Mouse (Mus musculus) thymus, adult 2 months (tissue): ENCODE results near the gene Glb1l.

Experiments
- CTCF ChIP-seq: fragments of 200-500 bp; IDR thresholded peaks from 2 replicates; pipeline ENCODE4 v1.5.1; 2012; ENCODE audit warnings: mild to moderate bottlenecking, control low read depth, low read length, moderate library complexity, borderline replicate concordance; ENCODE audit not compliant: control insufficient read depth, poor library complexity, insufficient read depth; ENCODE audit errors: extremely low read depth
- POLR2A ChIP-seq: fragments of 200-500 bp; IDR thresholded peaks from 2 replicates; pipeline ENCODE4 v1.6.1; 2012; ENCODE audit warnings: mild to moderate bottlenecking, low read length, control low read depth, moderate library complexity; ENCODE audit not compliant: control insufficient read depth, poor library complexity, insufficient read depth; ENCODE audit errors: extremely low read depth

GRCm38 (mm10) chr1:75212542-75212941, 1.9 kb upstream of the Glb1l start:
- TF ChIP-seq CTCF (no peak), POLR2A (no peak)
